Mouse (Mus musculus) ES-E14 (cell line): Measurements from ENCODE around the gene Dok5.

Source experiments
- CHD2 ChIP-seq: IDR thresholded peaks from 2 replicates; pipeline ENCODE4 v1.6.1; 2014; ENCODE audit warnings: mild to moderate bottlenecking, low read depth, low read length, inconsistent platforms
- HCFC1 ChIP-seq: IDR thresholded peaks from 2 replicates; pipeline ENCODE4 v1.6.1; 2012; ENCODE audit warnings: low read length, inconsistent platforms, borderline replicate concordance; ENCODE audit not compliant: insufficient read depth
- MAFK ChIP-seq: IDR thresholded peaks from 2 replicates; pipeline ENCODE4 v1.6.1; 2014; ENCODE audit warnings: mild to moderate bottlenecking, low read depth, low read length, inconsistent platforms; ENCODE audit not compliant: insufficient read depth
- ZC3H11A ChIP-seq: IDR thresholded peaks from 2 replicates; pipeline ENCODE4 v1.6.1; 2012; ENCODE audit warnings: low read depth, mild to moderate bottlenecking, inconsistent platforms, low read length, borderline replicate concordance
- ZNF384 ChIP-seq: IDR thresholded peaks from 2 replicates; pipeline ENCODE4 v1.6.1; 2012; ENCODE audit warnings: low read depth, low read length, inconsistent platforms

GRCm38 (mm10) chr2:170731205-170731604 lies 402 bp upstream of the Dok5 start:
- TF ChIP-seq ZC3H11A (no peak), HCFC1 (no peak), ZNF384 (peak; percentile 70; the same call in 1 of the 2 replicates), CHD2 (no peak), MAFK (no peak)
